Mouse (Mus musculus) lung, postnatal 25 days (tissue): ENCODE data around the gene Tmem104.

ENCODE experiments used
- DNase-seq: peaks from one replicate; pipeline ENCODE4 v3.0.0; 2022; ENCODE audit warnings: low spot score

Tmem104 gene

DNA sequence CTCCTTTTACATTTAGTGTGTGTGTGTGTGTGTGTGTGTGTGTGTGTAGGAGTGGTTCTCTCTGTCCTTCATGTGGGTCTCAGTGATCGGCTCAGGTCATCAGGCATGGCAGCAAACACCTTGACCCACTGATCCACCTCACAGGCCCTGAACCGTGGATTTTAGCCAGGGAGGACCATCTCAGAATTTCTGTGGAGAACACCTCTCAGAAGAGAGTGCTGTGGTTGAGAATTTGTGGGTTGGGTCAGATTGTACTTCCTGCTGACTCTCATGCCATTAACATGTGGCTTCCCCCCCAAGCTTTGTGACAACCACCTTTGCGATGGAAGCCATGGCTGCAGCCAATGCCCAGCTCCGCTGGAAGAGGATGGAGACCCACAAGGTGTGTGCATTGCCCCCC is 13.2 kb downstream of the Tmem104 start:
- no peak for DNase-seq

GRCm38 (mm10) chr11:115202316-115202715 is 15.0 kb downstream of the Tmem104 start:
- peak; percentile 80 for DNase-seq

GRCm38 (mm10) chr11:115202756-115203155 is 15.5 kb downstream of the Tmem104 start:
- DNase-seq: no peak

DNA sequence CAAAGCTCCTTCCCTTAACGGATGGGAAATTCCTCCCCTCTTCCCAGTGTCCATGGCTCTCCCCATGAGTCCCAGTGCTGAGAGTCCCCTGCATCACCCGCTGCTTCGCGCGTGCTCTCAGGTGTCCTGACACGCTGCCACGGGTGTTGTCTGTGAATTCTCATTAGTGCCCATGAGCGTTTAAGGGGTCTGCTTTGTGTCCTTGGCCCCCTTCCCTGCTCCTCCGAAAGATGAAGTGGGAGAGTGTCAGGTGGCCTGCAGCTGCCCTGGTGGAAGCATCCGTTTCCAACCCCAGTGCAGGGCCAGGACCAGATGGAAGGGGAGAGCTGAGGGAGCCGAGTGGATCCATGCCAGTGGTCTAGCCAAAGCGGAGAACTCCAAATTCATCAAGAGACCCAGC is 20.8 kb downstream of the Tmem104 start:
- no peak for DNase-seq

DNA sequence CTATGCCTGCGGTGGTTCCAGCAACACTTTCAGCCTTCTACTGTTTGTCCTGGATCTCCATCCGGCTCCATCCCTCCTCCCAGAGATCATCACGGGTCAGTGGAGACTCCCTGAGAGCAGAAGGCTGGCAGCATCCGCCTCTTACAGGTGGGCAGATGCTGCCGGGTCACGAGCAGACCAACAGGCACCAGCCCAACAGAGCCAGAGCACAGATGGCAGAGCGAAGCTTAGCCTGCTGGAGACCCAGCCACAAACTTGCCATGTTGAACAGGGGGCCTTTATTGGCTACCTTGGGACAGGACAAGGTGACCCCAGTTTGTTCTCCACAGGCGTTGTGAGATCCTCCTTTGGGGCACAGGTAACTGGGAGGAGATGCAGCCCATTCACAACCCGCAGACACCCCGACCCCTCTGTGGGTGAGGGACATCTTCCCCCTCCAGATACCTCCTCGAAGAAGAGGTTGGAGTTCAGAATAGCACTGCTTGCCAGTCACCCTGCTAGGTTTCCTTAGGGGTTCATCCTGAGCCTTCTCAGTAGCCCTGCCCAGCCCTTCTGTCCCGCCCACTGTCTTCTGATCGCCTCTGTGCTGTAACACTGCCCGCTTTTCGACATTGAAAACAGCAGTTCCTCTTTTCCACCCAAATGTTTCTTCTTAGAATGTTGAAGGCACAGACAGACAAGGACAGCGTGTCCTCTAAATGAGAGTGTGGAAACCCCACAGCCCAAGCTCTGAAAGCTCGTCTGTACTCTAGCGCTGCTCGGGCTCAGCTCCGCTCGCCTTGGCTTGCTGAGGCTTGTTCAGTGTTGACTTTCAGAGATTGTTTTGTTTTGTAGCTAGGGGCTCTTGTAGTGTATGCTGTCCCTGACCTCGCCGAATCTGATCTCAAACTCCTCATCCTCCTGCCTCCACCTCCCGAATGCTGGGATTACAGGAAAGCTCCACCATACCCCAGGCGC is 21.8 kb downstream of the Tmem104 start:
- DNase-seq: no peak

GRCm38 (mm10) chr11:115209958-115210357 is 22.7 kb downstream of the Tmem104 start:
- DNase-seq: no peak

- DNase-seq: no peak
These were observed 24.8 kb downstream of the Tmem104 start for GRCm38 (mm10) chr11:115212116-115212515.

DNA sequence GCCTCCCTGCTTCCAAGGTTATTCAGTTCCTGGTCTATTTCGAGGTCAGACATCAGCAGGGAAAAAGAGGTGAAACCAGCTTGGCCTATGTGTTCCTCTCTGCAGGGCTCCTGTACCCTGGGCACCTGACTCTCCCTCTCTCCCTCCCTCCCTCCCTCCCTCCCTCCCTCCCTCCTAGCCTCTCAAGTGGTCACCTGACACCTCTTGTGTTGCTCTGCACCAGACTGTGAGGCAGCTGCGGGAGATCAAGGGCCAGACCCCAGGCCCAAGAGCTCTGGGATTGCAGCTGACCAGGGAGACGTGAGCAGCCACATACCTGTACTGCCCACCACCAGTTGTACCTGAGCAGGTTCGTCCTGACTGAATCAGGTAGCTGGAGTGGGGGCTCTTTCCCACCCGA is 27.8 kb downstream of the Tmem104 start:
- peak; percentile 38 for DNase-seq

- peak; percentile 27 for DNase-seq
These were observed 30.4 kb downstream of the Tmem104 start for GRCm38 (mm10) chr11:115217439-115218410.

DNA sequence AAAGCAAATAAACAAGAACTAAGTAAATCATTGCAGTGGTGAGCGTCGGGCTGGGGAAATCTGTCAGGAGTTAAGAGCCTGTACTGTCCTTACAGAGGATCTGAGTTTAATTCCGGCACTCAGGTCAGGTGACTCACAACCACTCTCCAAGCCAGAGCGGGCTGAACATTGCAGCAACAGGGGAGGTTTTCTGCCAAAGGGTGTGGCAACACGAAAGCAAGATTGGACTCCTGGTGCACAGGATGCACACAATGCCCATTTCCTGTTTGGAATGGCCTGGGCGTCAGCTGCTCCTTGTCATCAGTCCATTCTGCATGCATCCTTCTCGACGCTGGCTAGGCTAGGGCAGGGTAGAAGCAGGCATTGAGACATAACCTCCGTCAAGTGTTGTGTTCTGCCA is 32.0 kb downstream of the Tmem104 start:
- DNase-seq: peak; percentile 88

DNA sequence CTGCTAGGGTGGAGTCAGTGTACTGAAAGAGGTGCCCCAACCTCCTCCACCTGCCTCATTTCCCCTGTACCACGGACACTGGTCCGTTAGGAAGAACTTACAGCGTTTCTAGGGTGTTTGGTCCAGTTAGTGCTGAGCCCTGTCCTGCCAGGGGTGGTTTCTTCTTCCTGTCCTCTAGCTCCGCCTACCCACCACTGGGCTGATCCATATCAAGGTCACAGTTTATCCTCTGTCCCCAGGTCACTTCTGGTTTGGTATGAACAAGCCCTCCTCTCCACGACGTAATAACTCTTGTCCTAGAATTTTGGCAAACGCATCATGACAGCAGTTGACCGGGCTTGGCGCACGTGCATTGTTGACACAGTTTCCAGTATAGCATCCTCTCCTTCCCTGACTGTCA is 32.4 kb downstream of the Tmem104 start:
- DNase-seq: no peak

DNA sequence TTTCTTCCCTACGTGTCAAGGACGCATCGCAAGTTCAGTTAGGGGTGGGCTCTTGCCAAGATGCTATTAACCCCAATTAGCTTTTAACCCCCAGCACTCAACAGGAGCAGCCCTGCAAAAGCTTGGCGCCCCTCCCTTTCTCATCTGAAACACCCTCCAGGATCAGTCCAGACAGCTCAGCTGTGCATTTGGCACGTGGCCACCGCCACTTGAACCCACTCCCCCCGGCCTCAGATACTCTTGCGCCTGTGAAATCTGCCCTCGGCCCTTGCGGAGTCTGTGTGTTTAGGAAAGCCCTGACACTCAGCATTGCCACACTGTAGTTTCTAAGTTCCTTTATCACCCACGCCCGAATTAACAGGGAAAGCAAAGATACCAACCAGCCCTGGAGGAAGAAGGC is 34.8 kb downstream of the Tmem104 start:
- no peak for DNase-seq

DNA sequence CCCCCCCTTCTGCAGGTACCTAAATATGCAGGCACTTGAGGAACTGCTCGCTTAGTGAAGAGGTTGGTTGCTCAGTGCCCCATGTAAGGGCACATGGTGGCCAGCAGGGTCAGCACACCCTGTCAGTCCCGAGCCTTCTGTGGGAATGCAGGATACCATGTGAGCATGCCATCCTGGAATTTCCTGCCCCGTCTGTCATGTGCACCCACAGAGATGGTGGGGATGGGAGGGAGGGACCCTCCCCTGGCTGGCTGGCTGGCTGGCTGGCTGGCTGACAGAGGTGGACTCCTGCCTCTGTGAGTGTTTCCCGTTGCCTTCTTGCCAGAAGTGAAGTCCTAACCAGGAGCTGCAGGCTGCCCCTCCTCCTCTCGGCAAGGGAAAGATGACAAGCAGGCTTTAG is 35.3 kb downstream of the Tmem104 start:
- DNase-seq: peak; percentile 21

DNA sequence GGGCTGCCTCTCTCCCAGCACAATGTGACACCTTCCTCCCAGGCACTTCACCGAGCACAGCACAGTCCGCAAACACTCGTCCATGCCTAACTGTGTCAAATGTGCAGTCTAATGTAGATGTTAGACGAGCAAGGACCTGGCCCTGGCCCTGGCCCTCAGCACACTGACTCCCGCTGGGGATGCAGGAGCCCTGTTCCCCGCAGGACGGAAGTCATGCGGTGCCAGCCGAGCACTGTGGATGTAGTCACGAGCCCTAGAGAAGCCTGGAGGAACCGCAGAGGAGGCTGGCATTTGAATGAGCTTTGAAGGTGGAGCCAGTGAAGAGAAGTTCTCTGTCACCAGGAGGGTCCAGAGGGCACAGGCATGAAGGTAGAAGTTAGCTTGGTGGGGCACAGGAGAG is 36.2 kb downstream of the Tmem104 start:
- DNase-seq: no peak

GRCm38 (mm10) chr11:115223877-115224276 is 36.6 kb downstream of the Tmem104 start:
- DNase-seq: no peak

GRCm38 (mm10) chr11:115224889-115225288 is 37.6 kb downstream of the Tmem104 start:
- peak; percentile 51 for DNase-seq

GRCm38 (mm10) chr11:115225301-115225700 is 38.0 kb downstream of the Tmem104 start:
- DNase-seq: no peak

DNA sequence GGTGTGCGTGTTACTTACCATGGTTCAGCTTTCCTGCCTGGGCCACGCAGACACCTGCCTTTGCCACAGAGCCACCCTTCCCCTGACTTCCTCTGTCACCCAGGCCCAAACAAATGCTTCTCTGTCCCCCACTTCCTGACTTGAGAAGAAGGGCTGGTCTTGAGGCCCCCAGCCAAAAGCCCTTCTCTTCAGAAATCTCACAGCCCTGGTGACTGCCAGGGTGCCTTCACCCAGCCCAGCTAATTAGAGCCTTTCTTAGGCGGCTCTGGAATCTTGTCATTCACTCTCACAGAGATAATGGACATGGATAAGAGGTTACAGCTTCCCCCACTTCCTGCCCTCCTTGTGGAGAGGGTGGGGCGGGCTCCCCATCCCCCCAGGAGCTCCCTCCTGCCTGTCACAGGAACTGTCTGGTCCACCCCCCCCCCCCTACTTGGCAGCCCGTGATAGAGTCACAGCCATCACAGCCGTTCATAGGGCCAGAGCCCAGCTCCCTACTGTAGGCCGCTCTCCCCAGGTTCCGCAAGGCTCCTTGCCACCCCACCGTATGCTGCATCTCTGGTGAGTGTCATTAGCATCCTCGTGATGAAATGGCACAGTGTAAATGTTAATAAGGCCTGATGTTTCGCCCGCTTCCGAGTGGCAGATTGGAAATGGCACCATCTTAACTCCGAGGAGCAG is 39.7 kb downstream of the Tmem104 start:
- peak; percentile 35 for DNase-seq

- DNase-seq: no peak
These were observed 40.4 kb downstream of the Tmem104 start for GRCm38 (mm10) chr11:115227640-115228039.

GRCm38 (mm10) chr11:115228430-115228829 is 41.1 kb downstream of the Tmem104 start:
- no peak for DNase-seq

DNA sequence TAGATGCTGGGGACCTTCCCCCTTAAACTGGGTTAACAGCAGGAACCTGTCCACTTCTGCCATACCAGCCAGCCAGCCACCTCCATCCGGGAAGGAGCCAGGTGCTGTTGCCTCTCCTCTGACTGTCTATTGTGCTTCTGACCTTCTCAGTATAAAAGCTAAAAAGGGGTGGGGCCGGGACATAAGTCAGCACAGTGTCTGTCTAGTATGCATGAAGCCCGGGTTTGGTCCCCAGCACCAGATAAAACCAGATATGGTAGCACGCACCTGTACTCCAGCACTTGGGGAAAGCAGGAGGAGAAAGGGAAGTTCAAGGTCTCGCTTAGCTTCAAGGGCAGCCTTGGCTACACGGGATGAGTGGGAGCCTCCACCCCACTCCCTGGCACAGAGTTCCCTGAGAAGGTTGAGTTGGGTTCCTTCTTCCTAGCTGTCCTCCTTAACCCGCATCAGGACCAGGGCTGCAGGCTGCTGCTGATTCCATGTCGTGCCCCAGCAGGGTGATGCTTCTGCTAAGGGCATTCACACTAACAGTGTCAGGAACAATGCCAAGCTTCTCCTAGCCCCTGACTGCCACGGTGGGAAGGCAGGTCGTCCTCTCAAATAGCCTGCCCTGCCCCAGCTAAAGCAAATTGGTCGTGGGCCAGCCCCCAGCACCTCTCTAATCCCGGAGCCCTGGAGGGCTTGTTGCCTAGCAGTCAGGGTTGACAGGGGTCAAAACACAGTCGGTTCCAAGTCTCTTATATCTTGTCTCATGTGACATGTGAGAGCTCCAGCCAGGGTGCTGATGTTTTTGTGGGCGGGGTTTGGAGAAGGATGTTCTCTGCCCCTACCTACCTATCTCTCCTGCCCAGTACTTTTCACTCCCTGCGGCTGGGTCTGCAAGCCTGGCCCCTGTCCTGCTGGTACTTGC is 42.0 kb downstream of the Tmem104 start:
- no peak for DNase-seq
